Mouse (Mus musculus): Measurements from ENCODE around the gene Dad1. TPM values are rescaled to one million over a fixed set of nuclear protein-coding genes. Genes with fewer than 3 reads are reported as not detected.

Dad1 gene
- polyA plus RNA-seq, 1 experiment, result 45.6 TPM

- TF ChIP-seq POLR2A (IDR thresholded peaks at IDR 0.05; ENCODE audit: borderline replicate concordance, control insufficient read depth, low read depth, low read length) (no peak), CTCF (IDR thresholded peaks at IDR 0.05; ENCODE audit: control insufficient read depth, insufficient read depth, low read length) (no peak)
- H3K27ac ChIP-seq (ENCODE audit: control insufficient read depth, insufficient read depth, low read depth, low read length, poor library complexity), result no peak overlapping the region
- WGBS, result 66% methylated on average over 8 of the region's 8 CpGs
- no peak overlapping the region for H3K4me3 ChIP-seq (replicated peaks; ENCODE audit: control insufficient read depth, low read depth, low read length)
- H3K4me1 ChIP-seq (ENCODE audit: control insufficient read depth, insufficient read depth, low read length), result no peaks in the 10 kb centered on the region; the same call in 1 of the 2 replicates
Observed at GRCm38 (mm10) chr14:54220726-54221494, 33.0 kb downstream of the Dad1 start.

- Histone ChIP-seq H3K27ac (ENCODE audit: control insufficient read depth, insufficient read depth, low read depth, low read length, poor library complexity) (no peak overlapping the region), H3K4me1 (ENCODE audit: control insufficient read depth, insufficient read depth, low read length) (peaks cover 1% of the 10 kb centered on the region; the same call in 1 of the 2 replicates), H3K4me3 (replicated peaks; ENCODE audit: control insufficient read depth, low read depth, low read length) (no peak overlapping the region)
- 83% methylated on average over 7 of the region's 7 CpGs for WGBS
- TF ChIP-seq POLR2A (IDR thresholded peaks at IDR 0.05; ENCODE audit: borderline replicate concordance, control insufficient read depth, low read depth, low read length), result no peak
- no peak for TF ChIP-seq CTCF (IDR thresholded peaks at IDR 0.05; ENCODE audit: control insufficient read depth, insufficient read depth, low read length)
Observed at GRCm38 (mm10) chr14:54219849-54220248, 34.1 kb downstream of the Dad1 start.

GRCm38 (mm10) chr14:54219256-54219655, 34.6 kb downstream of the Dad1 start:
- no peak overlapping the region for H3K27ac ChIP-seq (ENCODE audit: control insufficient read depth, insufficient read depth, low read depth, low read length, poor library complexity)
- peaks cover 1% of the 10 kb centered on the region; the same call in 1 of the 2 replicates for H3K4me1 ChIP-seq (ENCODE audit: control insufficient read depth, insufficient read depth, low read length)
- WGBS, result 77% methylated on average over 8 of the region's 8 CpGs
- no peak for TF ChIP-seq POLR2A (IDR thresholded peaks at IDR 0.05; ENCODE audit: borderline replicate concordance, control insufficient read depth, low read depth, low read length)
- no peak for TF ChIP-seq CTCF (IDR thresholded peaks at IDR 0.05; ENCODE audit: control insufficient read depth, insufficient read depth, low read length)
- H3K4me3 ChIP-seq (replicated peaks; ENCODE audit: control insufficient read depth, low read depth, low read length), result no peak overlapping the region

GRCm38 (mm10) chr14:54218721-54219120, 35.2 kb downstream of the Dad1 start:
- WGBS, result 86% methylated on average over 9 of the region's 9 CpGs
- TF ChIP-seq POLR2A (IDR thresholded peaks at IDR 0.05; ENCODE audit: borderline replicate concordance, control insufficient read depth, low read depth, low read length) (no peak), CTCF (IDR thresholded peaks at IDR 0.05; ENCODE audit: control insufficient read depth, insufficient read depth, low read length) (no peak)
- Histone ChIP-seq H3K4me3 (replicated peaks; ENCODE audit: control insufficient read depth, low read depth, low read length) (no peak overlapping the region), H3K4me1 (ENCODE audit: control insufficient read depth, insufficient read depth, low read length) (peaks cover 1% of the 10 kb centered on the region; the same call in 1 of the 2 replicates), H3K27ac (ENCODE audit: control insufficient read depth, insufficient read depth, low read depth, low read length, poor library complexity) (no peak overlapping the region)

GRCm38 (mm10) chr14:54218233-54218632, 35.7 kb downstream of the Dad1 start:
- 61% methylated on average over 1 of the region's 1 CpGs for WGBS
- no peak for TF ChIP-seq CTCF (IDR thresholded peaks at IDR 0.05; ENCODE audit: control insufficient read depth, insufficient read depth, low read length)
- TF ChIP-seq POLR2A (IDR thresholded peaks at IDR 0.05; ENCODE audit: borderline replicate concordance, control insufficient read depth, low read depth, low read length), result no peak
- Histone ChIP-seq H3K27ac (ENCODE audit: control insufficient read depth, insufficient read depth, low read depth, low read length, poor library complexity) (no peak overlapping the region), H3K4me1 (ENCODE audit: control insufficient read depth, insufficient read depth, low read length) (peaks cover 1% of the 10 kb centered on the region; the same call in 1 of the 2 replicates), H3K4me3 (replicated peaks; ENCODE audit: control insufficient read depth, low read depth, low read length) (no peak overlapping the region)

GRCm38 (mm10) chr14:54216126-54216525, 37.8 kb downstream of the Dad1 start:
- H3K4me3 ChIP-seq (replicated peaks; ENCODE audit: control insufficient read depth, low read depth, low read length), result no peak overlapping the region
- no peak for TF ChIP-seq POLR2A (IDR thresholded peaks at IDR 0.05; ENCODE audit: borderline replicate concordance, control insufficient read depth, low read depth, low read length)
- no peak for TF ChIP-seq CTCF (IDR thresholded peaks at IDR 0.05; ENCODE audit: control insufficient read depth, insufficient read depth, low read length)
- whole genome bisulfite sequencing, result 78% methylated on average over 7 of the region's 7 CpGs
- peaks cover 1% of the 10 kb centered on the region; the same call in 1 of the 2 replicates for H3K4me1 ChIP-seq (ENCODE audit: control insufficient read depth, insufficient read depth, low read length)
- no peak overlapping the region for H3K27ac ChIP-seq (ENCODE audit: control insufficient read depth, insufficient read depth, low read depth, low read length, poor library complexity)

GRCm38 (mm10) chr14:54214901-54215300, 39.0 kb downstream of the Dad1 start:
- 63% methylated on average over 10 of the region's 10 CpGs for WGBS
- TF ChIP-seq CTCF (IDR thresholded peaks at IDR 0.05; ENCODE audit: control insufficient read depth, insufficient read depth, low read length) (no peak), POLR2A (IDR thresholded peaks at IDR 0.05; ENCODE audit: borderline replicate concordance, control insufficient read depth, low read depth, low read length) (no peak)
- Histone ChIP-seq H3K27ac (ENCODE audit: control insufficient read depth, insufficient read depth, low read depth, low read length, poor library complexity) (no peak overlapping the region), H3K4me3 (replicated peaks; ENCODE audit: control insufficient read depth, low read depth, low read length) (no peak overlapping the region), H3K4me1 (ENCODE audit: control insufficient read depth, insufficient read depth, low read length) (peaks cover 1% of the 10 kb centered on the region; the same call in 1 of the 2 replicates)

GRCm38 (mm10) chr14:54214477-54214876, 39.4 kb downstream of the Dad1 start:
- H3K4me1 ChIP-seq (ENCODE audit: control insufficient read depth, insufficient read depth, low read length), result peaks cover 1% of the 10 kb centered on the region; the same call in 1 of the 2 replicates
- WGBS, result 38% methylated on average over 2 of the region's 2 CpGs
- no peak overlapping the region for H3K4me3 ChIP-seq (replicated peaks; ENCODE audit: control insufficient read depth, low read depth, low read length)
- H3K27ac ChIP-seq (ENCODE audit: control insufficient read depth, insufficient read depth, low read depth, low read length, poor library complexity), result no peak overlapping the region
- TF ChIP-seq CTCF (IDR thresholded peaks at IDR 0.05; ENCODE audit: control insufficient read depth, insufficient read depth, low read length) (no peak), POLR2A (IDR thresholded peaks at IDR 0.05; ENCODE audit: borderline replicate concordance, control insufficient read depth, low read depth, low read length) (no peak)

Measured in bone marrow, adult 2 months (tissue).